Mouse (Mus musculus) midbrain, embryonic 13.5 days (tissue): ENCODE results near the gene Baz2b. TPM values are rescaled to one million over a fixed set of nuclear protein-coding genes. Genes with fewer than 3 reads are reported as not detected.

Experiments
- ATAC-seq: fragments of 200-750 bp; cut with Nextera tagmentation; 2 replicates; pipeline ENCODE4 v1.8.0; 2017; ENCODE audit warnings: mild to moderate bottlenecking, moderate TSS enrichment, moderate library complexity
- H3K27ac ChIP-seq: fragments of 300-500 bp; sonication (generic); 2 replicates; pipeline ENCODE4 v1.5.1; 2015; ENCODE audit warnings: inconsistent platforms, mild to moderate bottlenecking, moderate library complexity
- H3K27me3 ChIP-seq: fragments of 300-500 bp; sonication (generic); 2 replicates; pipeline ENCODE4 v1.6.1; 2015; ENCODE audit warnings: mild to moderate bottlenecking, inconsistent platforms
- H3K36me3 ChIP-seq: fragments of 300-500 bp; sonication (generic); 2 replicates; pipeline ENCODE4 v1.6.1; 2015; ENCODE audit warnings: mild to moderate bottlenecking, inconsistent platforms
- H3K4me1 ChIP-seq: fragments of 300-500 bp; sonication (generic); replicated peaks from 2 replicates; pipeline ENCODE4 v1.6.1; 2015; ENCODE audit warnings: inconsistent platforms
- H3K4me2 ChIP-seq: fragments of 300-500 bp; sonication (generic); replicated peaks from 2 replicates; pipeline ENCODE4 v1.6.1; 2015; ENCODE audit warnings: moderate library complexity, mild to moderate bottlenecking, inconsistent platforms
- H3K4me3 ChIP-seq: fragments of 300-500 bp; sonication (generic); replicated peaks from 2 replicates; pipeline ENCODE4 v1.5.1; 2015; ENCODE audit warnings: mild to moderate bottlenecking, inconsistent platforms
- H3K9ac ChIP-seq: fragments of 300-500 bp; sonication (generic); replicated peaks from 2 replicates; pipeline ENCODE4 v1.6.1; 2015; ENCODE audit warnings: mild to moderate bottlenecking, inconsistent platforms
- H3K9me3 ChIP-seq: fragments of 300-500 bp; sonication (generic); 2 replicates; pipeline ENCODE4 v1.6.1; 2016; ENCODE audit warnings: mild to moderate bottlenecking, inconsistent platforms
- WGBS: fragments of 180-500 bp; shearing (Covaris S2); methylation state at CpG from one replicate; pipeline ENCODE4 v1.1.7; 2015; 5-methylcytosine and 5-hydroxymethylcytosine counted together
- polyA plus RNA-seq: library from polyadenylated mRNA; unstranded; fragments of >200 nt; fragmentation: Nextera tagmentation; extraction: Ambion mirVana; gene quantifications from 2 replicates; pipeline ENCODE4 v1.2.1, GENCODE M21; 2015

Gene Baz2b
- polyA plus RNA-seq, 1 experiment from 2014 or later = 98.1 TPM

GRCm38 (mm10) chr2:60054808-60055535, 154.7 kb downstream of the Baz2b start:
- Histone ChIP-seq H3K36me3 (no peaks in the 10 kb centered on the region), H3K4me3 (no peak overlapping the region), H3K27me3 (no peaks in the 10 kb centered on the region), H3K4me1 (peaks cover 30% of the 10 kb centered on the region), H3K9me3 (no peaks in the 10 kb centered on the region), H3K4me2 (no peak overlapping the region), H3K27ac (no peak overlapping the region), H3K9ac (no peak overlapping the region)
- 82% methylated on average over 10 of the region's 10 CpGs for WGBS
- ATAC-seq = no peak

GRCm38 (mm10) chr2:60053222-60054010, 156.2 kb downstream of the Baz2b start:
- Histone ChIP-seq H3K27ac (peak overlapping the region; percentile 56), H3K36me3 (no peaks in the 10 kb centered on the region)
- 77% methylated on average over 11 of the region's 11 CpGs for WGBS

GRCm38 (mm10) chr2:60050667-60051460, 158.8 kb downstream of the Baz2b start:
- Histone ChIP-seq H3K9me3 (no peaks in the 10 kb centered on the region), H3K4me1 (peaks cover 29% of the 10 kb centered on the region), H3K4me3 (no peak overlapping the region), H3K27me3 (no peaks in the 10 kb centered on the region), H3K27ac (no peak overlapping the region), H3K9ac (no peak overlapping the region), H3K36me3 (no peaks in the 10 kb centered on the region), H3K4me2 (no peak overlapping the region)
- no peak for ATAC-seq
- whole genome bisulfite sequencing = 87% methylated on average over 9 of the region's 9 CpGs

More at GRCm38 (mm10) chr2:60053222-60054010, 156.2 kb downstream of the Baz2b start:
- no peaks in the 10 kb centered on the region for H3K9me3 ChIP-seq
- peaks cover 30% of the 10 kb centered on the region for H3K4me1 ChIP-seq
- 0 out of 2 replicates have a peak, but pooled peaks have one; percentile 48 for ATAC-seq
- no peaks in the 10 kb centered on the region for H3K27me3 ChIP-seq
- H3K4me3 ChIP-seq = no peak overlapping the region
- H3K4me2 ChIP-seq = no peak overlapping the region
- no peak overlapping the region for H3K9ac ChIP-seq

GRCm38 (mm10) chr2:60049889-60050288, 159.8 kb downstream of the Baz2b start:
- Histone ChIP-seq H3K9ac (no peak overlapping the region), H3K27ac (no peak overlapping the region), H3K36me3 (no peaks in the 10 kb centered on the region), H3K4me1 (peaks cover 21% of the 10 kb centered on the region), H3K9me3 (no peaks in the 10 kb centered on the region), H3K4me2 (no peak overlapping the region), H3K4me3 (no peak overlapping the region), H3K27me3 (no peaks in the 10 kb centered on the region)
- ATAC-seq = no peak
- WGBS = 88% methylated on average over 4 of the region's 4 CpGs

- H3K4me2 ChIP-seq = no peak overlapping the region
- H3K27me3 ChIP-seq = no peaks in the 10 kb centered on the region
- no peak overlapping the region for H3K4me3 ChIP-seq
- no peak for ATAC-seq
- no peaks in the 10 kb centered on the region for H3K36me3 ChIP-seq
- H3K27ac ChIP-seq = no peak overlapping the region
- H3K9me3 ChIP-seq = no peaks in the 10 kb centered on the region
- no peak overlapping the region for H3K9ac ChIP-seq
- peaks cover 16% of the 10 kb centered on the region for H3K4me1 ChIP-seq
- WGBS = 96% methylated on average over 9 of the region's 9 CpGs
Observed at GRCm38 (mm10) chr2:60049351-60049750, 160.3 kb downstream of the Baz2b start.

- no peak for ATAC-seq
- H3K9ac ChIP-seq = no peak overlapping the region
- 87% methylated on average over 1 of the region's 1 CpGs for WGBS
Observed at GRCm38 (mm10) chr2:60045995-60046394, 163.6 kb downstream of the Baz2b start.

GRCm38 (mm10) chr2:60044988-60045387, 164.7 kb downstream of the Baz2b start:
- Histone ChIP-seq H3K27ac (no peak overlapping the region), H3K27me3 (no peaks in the 10 kb centered on the region), H3K9me3 (no peaks in the 10 kb centered on the region), H3K9ac (no peak overlapping the region), H3K36me3 (no peaks in the 10 kb centered on the region), H3K4me3 (no peak overlapping the region), H3K4me1 (peaks cover 15% of the 10 kb centered on the region), H3K4me2 (no peak overlapping the region)
- ATAC-seq = no peak

More at GRCm38 (mm10) chr2:60045995-60046394, 163.6 kb downstream of the Baz2b start:
- H3K9me3 ChIP-seq = no peaks in the 10 kb centered on the region
- no peak overlapping the region for H3K4me2 ChIP-seq
- no peak overlapping the region for H3K27ac ChIP-seq
- H3K4me1 ChIP-seq = peaks cover 15% of the 10 kb centered on the region
- H3K27me3 ChIP-seq = no peaks in the 10 kb centered on the region
- no peaks in the 10 kb centered on the region for H3K36me3 ChIP-seq
- H3K4me3 ChIP-seq = no peak overlapping the region

GRCm38 (mm10) chr2:60044540-60044939, 165.1 kb downstream of the Baz2b start:
- no peak overlapping the region for H3K9ac ChIP-seq
- no peak overlapping the region for H3K27ac ChIP-seq
- no peaks in the 10 kb centered on the region for H3K27me3 ChIP-seq
- peaks cover 15% of the 10 kb centered on the region for H3K4me1 ChIP-seq
- no peaks in the 10 kb centered on the region for H3K36me3 ChIP-seq
- 78% methylated on average over 2 of the region's 2 CpGs for WGBS
- H3K4me2 ChIP-seq = no peak overlapping the region
- no peaks in the 10 kb centered on the region for H3K9me3 ChIP-seq
- no peak overlapping the region for H3K4me3 ChIP-seq
- ATAC-seq = no peak

- H3K27me3 ChIP-seq = no peaks in the 10 kb centered on the region
- WGBS = 64% methylated on average over 12 of the region's 12 CpGs
- H3K4me2 ChIP-seq = no peak overlapping the region
- H3K36me3 ChIP-seq = no peaks in the 10 kb centered on the region
- peaks cover 12% of the 10 kb centered on the region for H3K4me1 ChIP-seq
- H3K27ac ChIP-seq = peak overlapping the region; percentile 72
- ATAC-seq = peak; percentile 76
- no peaks in the 10 kb centered on the region for H3K9me3 ChIP-seq
- H3K4me3 ChIP-seq = no peak overlapping the region
- peak overlapping the region; percentile 0; the same call in 1 of the 2 replicates for H3K9ac ChIP-seq
Observed at GRCm38 (mm10) chr2:60042699-60043098, 166.9 kb downstream of the Baz2b start.

- Histone ChIP-seq H3K4me3 (no peak overlapping the region), H3K27me3 (no peaks in the 10 kb centered on the region), H3K9ac (no peak overlapping the region), H3K36me3 (no peaks in the 10 kb centered on the region), H3K4me1 (peaks cover 16% of the 10 kb centered on the region), H3K4me2 (no peak overlapping the region), H3K9me3 (no peaks in the 10 kb centered on the region), H3K27ac (no peak overlapping the region)
- WGBS = 89% methylated on average over 4 of the region's 4 CpGs
- ATAC-seq = no peak
Observed at GRCm38 (mm10) chr2:60041485-60042274, 168.0 kb downstream of the Baz2b start.

GRCm38 (mm10) chr2:60040162-60040561, 169.5 kb downstream of the Baz2b start:
- WGBS = 92% methylated on average over 3 of the region's 3 CpGs
- no peak overlapping the region for H3K9ac ChIP-seq
- no peak overlapping the region for H3K4me2 ChIP-seq
- H3K9me3 ChIP-seq = no peaks in the 10 kb centered on the region
- no peak for ATAC-seq
- H3K36me3 ChIP-seq = no peaks in the 10 kb centered on the region
- no peak overlapping the region for H3K27ac ChIP-seq
- no peak overlapping the region for H3K4me3 ChIP-seq
- H3K4me1 ChIP-seq = peaks cover 19% of the 10 kb centered on the region
- H3K27me3 ChIP-seq = no peaks in the 10 kb centered on the region
